Mouse (Mus musculus): ENCODE measurements around the gene Pias4. TPM values are rescaled to one million over a fixed set of nuclear protein-coding genes. Genes with fewer than 3 reads are reported as not detected.
"Not testable (repeated sequence)": the region's sequence is repeated elsewhere in the genome, so short reads cannot be mapped to it uniquely, and the experiment has no call there.

The Pias4 gene
- 32.8 and 36.5 TPM in 2 replicates for polyA plus RNA-seq (2015; fragmentation: Nextera tagmentation; extraction: Ambion mirVana)

DNA sequence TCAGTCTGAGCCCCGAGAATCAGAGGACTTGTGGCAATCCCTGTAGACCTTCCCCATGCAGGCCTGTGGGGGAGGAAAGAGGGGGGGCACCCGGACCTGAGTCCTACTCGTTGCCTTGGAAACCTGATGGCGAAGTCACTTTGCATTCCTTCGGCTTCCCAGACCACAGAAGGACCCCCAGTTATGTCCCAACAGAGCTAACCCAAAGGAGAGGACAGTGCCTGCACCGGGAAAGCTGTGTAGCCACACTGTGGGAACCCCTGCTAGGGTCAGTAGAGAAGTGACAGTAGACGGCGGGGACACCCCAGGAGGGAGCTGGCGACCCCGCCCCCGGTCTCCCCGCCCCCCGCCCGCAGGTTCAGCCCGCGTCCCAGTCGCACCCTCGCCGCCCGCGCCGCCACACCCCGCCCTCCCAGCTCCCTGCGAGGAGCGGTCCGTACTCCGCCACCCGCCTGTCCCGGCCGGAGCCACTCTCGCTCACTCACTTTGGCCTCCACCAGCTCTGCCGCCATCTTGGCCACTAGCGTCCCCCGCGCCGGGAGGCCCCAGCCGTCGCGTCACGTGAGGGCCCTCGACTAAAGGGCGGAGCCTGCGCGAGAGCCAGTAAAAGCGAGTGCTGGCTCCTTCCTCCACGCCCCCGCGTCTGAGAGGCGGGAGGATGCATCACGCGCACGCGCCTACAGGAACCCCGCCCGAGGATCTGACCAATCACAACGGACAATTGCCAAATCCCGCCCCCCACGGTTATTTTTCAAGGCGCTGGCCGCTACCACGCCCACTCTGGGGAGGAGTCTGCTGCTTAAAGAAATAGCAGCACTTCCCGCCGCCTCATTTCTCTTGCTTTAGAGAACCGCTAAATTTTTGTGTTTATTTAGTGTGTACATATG lies at the start of gene Pias4:
Pias4 (minus strand) TSS at position 724 of the 887 bp plus-strand sequence.
- H3K4me3 ChIP-seq (ENCODE audit: low read depth, low read length): peak within 1 kb of the TSS; percentile 93
- no peaks in the 10 kb centered on the region for H3K9me3 ChIP-seq (ENCODE audit: control insufficient read depth)
- H3K27me3 ChIP-seq (replicated peaks; ENCODE audit: control insufficient read depth, insufficient read depth, low read length): no peaks in the 10 kb centered on the region
- H3K27ac ChIP-seq (ENCODE audit: low read depth, low read length): peak within 1 kb of the TSS; percentile 77
- H3K36me3 ChIP-seq (ENCODE audit: control insufficient read depth, insufficient read depth): peaks cover 10% of the 10 kb centered on the region
- H3K4me2 ChIP-seq (replicated peaks; ENCODE audit: low read depth): peak within 1 kb of the TSS; percentile 88
- ATAC-seq: peak; percentile 88
- H3K9ac ChIP-seq (ENCODE audit: low read depth, low read length): peak within 1 kb of the TSS; percentile 94
- WGBS: 1% methylated on average over 64 of the region's 64 CpGs
- 0 out of 2 replicates have a peak, but pooled peaks cover 4% of the 10 kb centered on the region for H3K4me1 ChIP-seq (replicated peaks; ENCODE audit: control insufficient read depth, insufficient read depth, low read length)
- no peak for TF ChIP-seq CTCF (IDR thresholded peaks at IDR 0.05; ENCODE audit: low read depth)

DNA sequence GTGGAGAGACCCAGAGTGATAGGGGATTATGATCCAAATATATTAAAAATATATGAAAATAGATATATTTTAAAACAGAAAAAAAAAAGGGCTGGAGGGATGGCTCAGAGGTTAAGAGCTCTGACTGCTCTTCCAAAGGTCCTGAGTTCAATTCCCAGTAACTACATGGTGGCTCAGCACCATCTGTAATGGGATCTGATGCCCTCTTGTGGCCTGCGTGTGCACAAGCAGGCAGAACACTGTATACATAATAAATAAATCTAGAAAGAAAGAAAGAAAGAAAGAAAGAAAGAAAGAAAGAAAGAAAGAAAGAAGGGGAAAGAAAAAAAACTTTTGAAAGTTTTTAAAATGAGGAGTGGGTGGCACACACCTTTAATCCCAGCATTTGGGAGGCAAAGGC lies 49.5 kb upstream of the Pias4 start:
- peak; percentile 71 for TF ChIP-seq CTCF (IDR thresholded peaks at IDR 0.05; ENCODE audit: low read depth)
- H3K27ac ChIP-seq (ENCODE audit: low read depth, low read length); H3K4me3 ChIP-seq (ENCODE audit: low read depth, low read length); H3K9ac ChIP-seq (ENCODE audit: low read depth, low read length); H3K4me2 ChIP-seq (replicated peaks; ENCODE audit: low read depth); H3K4me1 ChIP-seq (replicated peaks; ENCODE audit: control insufficient read depth, insufficient read depth, low read length); H3K36me3 ChIP-seq (ENCODE audit: control insufficient read depth, insufficient read depth); H3K27me3 ChIP-seq (replicated peaks; ENCODE audit: control insufficient read depth, insufficient read depth, low read length); ATAC-seq; H3K9me3 ChIP-seq (ENCODE audit: control insufficient read depth): not testable (repeated sequence)
- 17% methylated on average over 1 of the region's 1 CpGs for WGBS

DNA sequence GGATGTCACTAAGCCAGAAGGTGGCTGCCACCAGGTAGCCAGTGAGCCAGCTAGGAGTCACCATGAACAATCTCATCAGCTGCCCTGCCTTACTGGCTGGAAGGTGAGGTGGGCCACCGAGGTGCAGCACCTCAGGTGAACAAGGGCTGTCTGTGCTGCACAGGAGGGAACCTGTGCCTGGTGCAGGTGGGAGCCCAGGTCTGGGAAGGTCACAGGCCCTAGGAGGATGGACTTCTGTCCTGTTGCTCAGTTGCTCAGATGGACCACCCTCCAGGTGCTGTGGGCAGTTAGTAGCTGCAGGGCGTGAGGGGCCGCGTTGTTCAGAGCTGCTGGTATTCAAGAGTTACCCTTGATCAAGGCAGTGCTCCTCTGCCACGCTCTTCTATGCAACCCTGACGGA lies 49.1 kb upstream of the Pias4 start:
- H3K36me3 ChIP-seq (ENCODE audit: control insufficient read depth, insufficient read depth): no peaks in the 10 kb centered on the region
- no peak overlapping the region for H3K9ac ChIP-seq (ENCODE audit: low read depth, low read length)
- no peak overlapping the region for H3K4me3 ChIP-seq (ENCODE audit: low read depth, low read length)
- H3K4me2 ChIP-seq (replicated peaks; ENCODE audit: low read depth): no peak overlapping the region
- no peaks in the 10 kb centered on the region for H3K27me3 ChIP-seq (replicated peaks; ENCODE audit: control insufficient read depth, insufficient read depth, low read length)
- ATAC-seq: no peak
- 85% methylated on average over 6 of the region's 6 CpGs for WGBS
- TF ChIP-seq CTCF (IDR thresholded peaks at IDR 0.05; ENCODE audit: low read depth): no peak
- H3K4me1 ChIP-seq (replicated peaks; ENCODE audit: control insufficient read depth, insufficient read depth, low read length): peaks cover 2% of the 10 kb centered on the region; the same call in 1 of the 2 replicates
- no peaks in the 10 kb centered on the region for H3K9me3 ChIP-seq (ENCODE audit: control insufficient read depth)
- no peak overlapping the region for H3K27ac ChIP-seq (ENCODE audit: low read depth, low read length)

DNA sequence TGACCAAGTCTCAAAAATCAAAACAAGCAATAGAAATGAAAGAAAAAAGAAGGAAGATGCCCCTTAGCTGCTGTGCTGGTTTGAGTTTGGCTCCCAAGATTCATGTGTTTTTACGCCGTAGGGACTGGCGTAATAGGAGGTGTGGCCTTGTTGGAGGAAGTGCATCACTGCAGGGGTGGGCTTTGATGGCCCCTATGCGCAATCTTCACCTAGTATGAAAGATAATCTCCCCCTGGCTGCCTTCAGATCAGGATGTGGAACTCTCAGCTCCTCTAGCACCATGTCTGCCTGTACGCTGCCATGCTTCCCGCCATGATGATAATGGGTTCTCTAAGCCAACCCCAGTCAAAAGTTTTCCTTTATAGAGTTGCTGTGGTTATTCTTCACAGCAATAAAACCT lies 48.5 kb upstream of the Pias4 start:
- H3K4me1 ChIP-seq (replicated peaks; ENCODE audit: control insufficient read depth, insufficient read depth, low read length): no peaks in the 10 kb centered on the region
- H3K27me3 ChIP-seq (replicated peaks; ENCODE audit: control insufficient read depth, insufficient read depth, low read length): no peaks in the 10 kb centered on the region
- no peaks in the 10 kb centered on the region for H3K9me3 ChIP-seq (ENCODE audit: control insufficient read depth)
- H3K36me3 ChIP-seq (ENCODE audit: control insufficient read depth, insufficient read depth): no peaks in the 10 kb centered on the region
- 88% methylated on average over 6 of the region's 6 CpGs for WGBS
- no peak overlapping the region for H3K4me2 ChIP-seq (replicated peaks; ENCODE audit: low read depth)
- ATAC-seq: no peak
- H3K4me3 ChIP-seq (ENCODE audit: low read depth, low read length): no peak overlapping the region
- TF ChIP-seq CTCF (IDR thresholded peaks at IDR 0.05; ENCODE audit: low read depth): no peak
- H3K9ac ChIP-seq (ENCODE audit: low read depth, low read length): no peak overlapping the region
- H3K27ac ChIP-seq (ENCODE audit: low read depth, low read length): no peak overlapping the region

DNA sequence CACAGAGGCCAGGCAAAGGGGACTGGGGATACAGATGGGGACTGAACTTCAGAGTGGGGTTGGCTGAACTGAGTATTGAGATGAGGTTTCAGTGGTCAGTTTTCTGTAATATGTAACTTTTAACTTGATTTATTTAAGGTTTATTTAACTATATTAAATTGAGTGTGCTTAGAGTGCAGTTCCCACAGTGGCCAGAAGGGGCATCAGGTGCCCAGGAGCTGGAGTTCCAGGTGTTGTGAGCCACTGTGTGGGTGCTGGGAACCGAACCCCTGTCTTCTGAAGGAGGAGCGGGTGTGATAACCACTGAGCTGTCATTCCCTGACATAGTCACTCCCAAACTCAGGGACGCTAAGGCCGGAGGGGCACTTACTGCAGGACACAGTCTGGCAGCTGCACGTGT lies 42.4 kb upstream of the Pias4 start:
- no peak overlapping the region for H3K4me2 ChIP-seq (replicated peaks; ENCODE audit: low read depth)
- peak; percentile 45; the same call in 1 of the 2 replicates for TF ChIP-seq CTCF (IDR thresholded peaks at IDR 0.05; ENCODE audit: low read depth)
- no peak overlapping the region for H3K9ac ChIP-seq (ENCODE audit: low read depth, low read length)
- no peaks in the 10 kb centered on the region for H3K4me1 ChIP-seq (replicated peaks; ENCODE audit: control insufficient read depth, insufficient read depth, low read length)
- 97% methylated on average over 5 of the region's 5 CpGs for WGBS
- H3K36me3 ChIP-seq (ENCODE audit: control insufficient read depth, insufficient read depth): no peaks in the 10 kb centered on the region
- no peaks in the 10 kb centered on the region for H3K27me3 ChIP-seq (replicated peaks; ENCODE audit: control insufficient read depth, insufficient read depth, low read length)
- no peak for ATAC-seq
- H3K9me3 ChIP-seq (ENCODE audit: control insufficient read depth): no peaks in the 10 kb centered on the region
- no peak overlapping the region for H3K27ac ChIP-seq (ENCODE audit: low read depth, low read length)
- H3K4me3 ChIP-seq (ENCODE audit: low read depth, low read length): no peak overlapping the region

DNA sequence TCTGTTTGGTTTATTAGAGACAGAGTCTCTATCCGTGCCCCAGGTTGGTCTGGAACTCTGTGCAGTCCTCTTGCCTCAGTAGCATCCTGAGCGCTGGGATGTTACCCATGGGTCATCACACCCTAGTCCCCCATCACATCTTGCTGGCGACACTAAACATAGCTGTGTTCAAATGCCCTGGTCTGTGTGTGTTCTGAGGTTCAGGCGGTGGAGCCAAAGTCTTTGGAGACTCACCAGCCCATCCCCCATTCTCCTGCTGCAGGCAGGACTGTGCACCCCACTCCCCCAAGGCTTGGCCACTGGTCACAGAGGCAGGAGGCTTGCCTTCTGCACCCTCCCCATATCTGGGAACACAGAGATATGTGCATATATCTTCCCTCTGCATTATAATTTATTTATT lies 36.4 kb upstream of the Pias4 start:
- Histone ChIP-seq H3K9ac (ENCODE audit: low read depth, low read length) (no peak overlapping the region), H3K4me2 (replicated peaks; ENCODE audit: low read depth) (no peak overlapping the region), H3K36me3 (ENCODE audit: control insufficient read depth, insufficient read depth) (no peaks in the 10 kb centered on the region), H3K27me3 (replicated peaks; ENCODE audit: control insufficient read depth, insufficient read depth, low read length) (no peaks in the 10 kb centered on the region), H3K4me3 (ENCODE audit: low read depth, low read length) (no peak overlapping the region), H3K4me1 (replicated peaks; ENCODE audit: control insufficient read depth, insufficient read depth, low read length) (0 out of 2 replicates have a peak, but pooled peaks cover 2% of the 10 kb centered on the region), H3K9me3 (ENCODE audit: control insufficient read depth) (no peaks in the 10 kb centered on the region), H3K27ac (ENCODE audit: low read depth, low read length) (peak overlapping the region; percentile 37; the same call in 1 of the 2 replicates)
- ATAC-seq: no peak
- TF ChIP-seq CTCF (IDR thresholded peaks at IDR 0.05; ENCODE audit: low read depth): no peak
- 61% methylated on average over 4 of the region's 4 CpGs for WGBS
